Mouse (Mus musculus): ENCODE measurements at regions not wholly inside any gene's neighbourhood (a gene's known extent, or its start where the extent isn't known, plus 50 kb on each side); places are given as distances from the start of the nearest gene placed in this dataset.

DNA sequence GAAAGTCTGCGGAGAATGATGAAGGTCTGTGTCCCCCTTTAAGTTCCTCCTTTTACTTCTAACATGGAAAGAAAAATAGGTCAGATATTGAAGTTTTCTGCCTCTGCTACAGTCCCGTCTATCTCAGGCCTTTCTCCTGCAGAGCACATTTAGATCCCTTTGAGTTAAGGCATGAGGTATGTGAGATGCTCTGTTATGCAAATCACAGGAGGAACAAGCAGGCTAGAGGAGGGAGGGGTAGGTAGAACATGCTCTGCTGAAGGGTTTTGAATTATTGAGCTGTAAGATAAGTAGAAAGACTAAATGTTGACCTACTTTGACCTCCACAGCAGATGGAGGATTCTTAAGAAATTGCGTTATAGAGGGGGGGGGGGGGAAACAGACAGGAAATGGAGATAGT is 228.4 kb upstream of the Ldb2 start:
- no peak for DNase-seq

DNA sequence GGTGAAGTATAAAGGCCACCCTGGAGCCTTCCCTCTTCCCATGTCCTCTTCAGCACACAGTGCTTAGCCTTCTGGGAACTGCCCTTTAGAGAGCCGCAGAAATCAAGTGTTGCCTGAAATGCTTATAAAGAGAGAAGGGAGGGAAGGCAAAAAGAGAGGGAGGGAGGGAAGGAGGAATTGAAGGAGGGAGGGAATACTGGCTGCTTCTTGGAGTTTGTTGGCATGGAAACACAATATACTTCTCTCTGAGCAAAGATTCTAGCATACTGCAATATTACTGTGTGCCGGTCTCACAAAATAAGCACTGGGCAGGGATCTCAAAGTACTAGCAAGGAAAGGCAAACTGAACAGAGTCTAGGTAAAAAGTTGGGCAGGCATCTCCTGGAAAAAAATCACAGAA is 225.9 kb upstream of the Ldb2 start:
- DNase-seq: no peak

DNA sequence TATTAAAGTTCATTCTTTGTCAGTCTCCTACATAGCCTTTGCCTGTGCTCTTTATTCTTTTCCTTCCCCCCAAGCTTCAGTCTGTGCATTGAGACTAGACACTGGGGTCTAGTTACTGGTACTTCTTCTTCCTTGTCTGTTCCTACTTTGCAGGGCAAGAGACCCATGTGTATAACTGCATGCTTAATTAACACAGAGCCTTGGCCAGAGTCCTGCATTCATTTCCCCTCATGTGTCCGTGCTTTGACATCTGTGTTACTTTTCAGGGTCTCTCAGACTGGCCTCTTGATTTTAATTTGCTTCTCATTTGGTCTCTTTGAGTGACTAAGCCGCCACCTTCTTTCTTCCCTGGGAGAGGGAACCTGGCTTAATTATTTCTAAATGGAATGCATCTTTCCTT is 208.4 kb upstream of the Ldb2 start:
- DNase-seq: no peak

DNA sequence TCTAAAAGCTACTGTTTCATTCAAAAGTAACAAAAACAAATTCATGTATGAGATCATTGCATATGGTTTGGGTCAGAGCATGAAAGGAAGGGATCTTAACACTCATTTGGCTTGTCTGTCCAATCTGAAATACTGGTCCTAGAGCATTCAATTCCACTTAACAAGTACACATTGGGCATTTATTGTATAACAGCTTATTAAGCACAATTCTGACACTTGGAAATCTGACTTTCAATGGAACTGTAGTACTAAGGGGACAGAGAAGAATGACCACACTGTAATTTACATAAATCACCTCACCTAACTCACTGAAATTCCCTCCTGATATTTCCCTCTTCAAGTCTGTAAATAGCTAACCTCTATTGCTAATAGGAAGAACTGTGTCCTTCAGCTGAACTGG is 201.5 kb upstream of the Ldb2 start:
- no peak for DNase-seq

DNA sequence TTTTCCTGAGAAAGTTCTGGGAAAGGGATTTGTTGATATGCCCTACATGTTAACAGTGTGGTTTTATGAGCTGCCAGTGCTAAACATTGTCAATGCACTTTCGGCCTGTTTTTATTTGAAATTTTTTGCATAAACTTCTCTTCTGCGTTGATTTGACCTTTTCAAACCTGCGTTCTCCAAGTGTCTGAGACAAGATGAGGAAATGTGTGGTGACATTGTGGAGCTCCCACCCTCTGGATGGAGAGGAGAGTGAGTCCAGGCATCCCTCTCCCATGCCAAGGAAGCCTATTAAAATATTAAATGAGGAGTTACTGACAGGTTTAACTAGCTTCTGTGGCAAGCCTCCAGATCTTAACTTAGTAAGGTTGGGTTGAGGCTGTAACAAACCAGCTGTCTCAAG is 199.6 kb upstream of the Ldb2 start:
- no peak for DNase-seq

DNA sequence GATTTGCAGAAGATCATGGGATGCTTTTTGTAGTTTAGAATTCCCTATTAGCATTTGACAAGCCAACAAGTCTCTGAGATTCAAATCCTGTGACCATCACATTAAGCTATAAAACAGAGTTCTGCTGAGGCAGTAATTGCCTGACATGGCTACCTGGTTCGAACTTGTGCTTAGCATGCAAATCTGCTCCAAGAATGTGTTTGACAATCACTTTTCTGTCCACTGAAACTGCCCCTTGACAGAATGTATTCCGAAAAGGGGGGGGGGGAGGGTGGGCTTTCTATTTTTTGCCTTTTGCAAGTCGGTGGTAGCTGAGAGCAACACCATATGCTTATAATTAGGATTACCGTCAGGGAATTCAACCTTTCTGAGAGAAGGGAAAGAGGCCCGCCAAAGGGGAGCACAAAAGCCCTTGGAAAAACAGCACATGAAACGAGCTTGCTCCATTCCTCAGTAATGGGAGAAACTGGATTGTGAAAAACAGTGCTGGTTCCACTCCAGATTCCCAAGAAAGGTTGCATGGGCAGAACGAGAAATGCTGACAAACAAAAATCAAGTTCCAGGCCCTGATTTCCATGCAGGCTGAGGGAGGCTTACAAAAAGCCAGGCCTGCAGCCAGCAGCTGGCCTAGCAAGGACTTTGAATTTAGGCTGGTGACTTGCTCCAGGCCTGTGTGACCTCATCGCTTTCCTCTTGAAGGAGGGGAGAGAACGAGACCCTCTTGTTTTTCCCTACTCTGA is 176.1 kb upstream of the Ldb2 start:
- peak; percentile 1 to 6 for DNase-seq

DNA sequence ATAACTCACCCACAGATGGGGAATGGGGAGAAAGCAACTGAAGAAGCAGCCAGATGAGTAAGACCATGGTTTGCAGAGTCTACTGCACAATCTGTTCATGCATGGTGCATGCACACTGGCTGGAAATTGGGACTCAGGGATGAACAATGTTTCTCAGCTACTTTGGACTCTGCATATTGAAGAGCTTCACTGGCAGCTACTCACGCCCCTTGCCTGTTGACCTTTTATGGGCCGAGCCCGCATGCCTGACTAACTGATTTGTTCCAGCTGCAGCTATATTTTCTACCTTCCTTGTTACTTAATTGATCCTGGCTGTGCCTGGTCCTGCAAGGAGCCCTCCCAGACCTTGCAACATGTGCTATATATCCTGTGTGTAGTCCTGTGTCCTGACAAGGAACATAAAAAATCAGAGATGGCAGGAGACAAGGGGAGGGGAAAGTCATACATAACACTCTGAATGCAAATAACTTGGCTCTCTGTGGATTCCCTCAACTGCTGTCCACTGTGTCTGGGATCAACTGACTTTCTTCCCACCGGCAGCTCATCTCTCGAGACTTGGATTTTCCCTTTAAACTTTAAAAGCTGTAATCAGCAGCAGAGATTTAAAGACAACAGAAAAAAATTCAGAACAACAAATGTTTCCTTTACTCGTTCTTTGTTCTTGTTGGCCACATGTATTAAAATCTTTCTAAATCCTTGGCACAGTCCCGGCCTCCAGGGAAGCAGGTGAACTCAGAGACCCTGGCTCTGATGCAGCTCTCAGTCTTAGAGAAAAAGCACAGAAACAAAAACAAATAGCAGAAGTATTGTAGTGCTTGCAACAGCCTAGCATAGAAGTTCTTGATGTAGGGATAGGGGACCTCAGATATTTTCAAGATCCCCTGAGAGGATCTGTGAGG is 143.8 kb upstream of the Ldb2 start:
- DNase-seq: peak in 1 of 2 experiments; percentile 3

DNA sequence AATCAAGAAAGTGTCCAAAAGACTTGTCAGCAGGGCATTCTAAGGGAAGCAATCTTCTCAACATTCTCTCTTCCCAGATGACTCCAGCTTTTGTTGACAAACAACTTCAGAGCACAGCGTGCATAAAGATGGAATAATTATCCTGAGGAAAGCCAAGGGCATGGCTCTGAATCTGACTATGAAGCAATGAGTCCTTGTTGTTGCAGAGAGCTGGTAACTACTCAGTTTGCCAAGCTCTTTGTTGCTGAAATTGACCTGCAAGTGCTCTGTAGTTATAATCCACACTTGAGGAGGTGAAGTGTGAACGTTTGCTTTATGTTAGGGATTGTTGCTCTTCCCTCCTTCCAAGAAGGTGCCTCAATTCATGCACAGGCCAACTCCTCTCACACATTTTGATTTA is 143.1 kb upstream of the Ldb2 start:
- DNase-seq: no peak

DNA sequence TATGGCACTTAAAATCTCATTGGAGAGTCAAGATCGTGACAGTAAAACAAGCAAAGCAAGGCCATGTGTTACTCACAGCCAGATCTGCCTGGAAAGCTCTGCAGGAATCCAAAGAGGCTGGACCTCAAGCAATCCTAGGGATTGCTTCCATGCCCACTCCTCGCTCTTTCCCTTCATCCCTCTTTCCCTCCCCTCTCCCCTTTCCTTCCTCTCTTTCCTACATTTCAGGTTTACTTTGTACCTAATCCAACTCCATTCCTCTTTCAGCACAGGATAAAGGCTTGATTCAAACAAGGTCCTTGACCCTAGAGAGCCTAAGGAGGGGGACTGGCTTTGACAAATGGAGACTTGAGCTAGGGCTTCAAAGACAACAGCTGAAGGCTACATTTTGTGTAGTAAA is 126.0 kb upstream of the Ldb2 start:
- no peak for DNase-seq

DNA sequence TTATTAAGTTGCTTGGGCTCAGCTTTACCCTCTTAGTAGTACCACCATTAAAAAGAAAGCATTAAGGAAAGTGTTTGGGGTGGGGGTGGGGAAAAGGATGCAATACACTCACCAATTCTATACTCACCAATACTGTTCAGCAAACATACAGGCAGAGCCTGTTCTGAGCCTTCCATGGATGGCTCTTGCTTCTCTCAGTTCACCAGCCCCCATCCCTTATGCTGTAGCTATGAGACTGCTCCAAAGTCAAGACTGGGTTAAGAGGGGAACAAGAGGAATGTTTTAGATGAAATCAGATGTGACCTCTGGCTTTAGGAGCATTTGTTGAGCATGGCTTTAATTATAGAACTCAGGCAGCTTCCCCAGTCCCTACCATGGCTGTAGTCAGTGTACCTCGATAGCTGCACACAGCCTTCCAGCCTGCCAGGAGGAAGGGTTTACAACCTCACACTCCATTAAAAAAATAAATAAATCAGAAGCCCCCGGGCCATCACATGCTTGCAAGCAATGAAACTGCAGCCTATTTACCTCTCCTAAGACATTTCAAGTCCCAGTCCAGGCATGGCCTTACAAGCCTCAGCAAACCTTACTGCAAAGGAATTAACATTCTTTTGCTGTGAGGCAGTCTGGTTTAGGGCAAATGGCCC is 122.8 kb upstream of the Ldb2 start:
- DNase-seq: no peak

DNA sequence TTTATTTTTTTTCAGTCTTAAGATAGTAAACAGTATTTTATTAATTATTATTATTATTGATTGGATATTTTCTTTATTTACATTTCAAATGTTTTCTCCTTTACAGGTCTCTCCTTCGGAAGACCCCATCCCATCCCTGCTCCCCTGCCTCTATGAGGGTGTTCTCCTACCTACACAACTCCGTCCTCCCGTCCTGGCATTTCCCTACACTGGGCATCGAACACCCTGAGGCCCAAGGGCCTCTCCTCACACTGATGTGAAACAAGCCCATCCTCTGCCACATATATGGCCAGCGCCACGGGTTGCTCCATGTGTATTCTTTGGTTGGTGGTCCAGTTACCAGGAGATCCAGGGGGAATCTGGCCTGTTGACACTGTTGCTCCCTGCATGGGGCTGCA is 118.3 kb upstream of the Ldb2 start:
- no peak for DNase-seq

DNA sequence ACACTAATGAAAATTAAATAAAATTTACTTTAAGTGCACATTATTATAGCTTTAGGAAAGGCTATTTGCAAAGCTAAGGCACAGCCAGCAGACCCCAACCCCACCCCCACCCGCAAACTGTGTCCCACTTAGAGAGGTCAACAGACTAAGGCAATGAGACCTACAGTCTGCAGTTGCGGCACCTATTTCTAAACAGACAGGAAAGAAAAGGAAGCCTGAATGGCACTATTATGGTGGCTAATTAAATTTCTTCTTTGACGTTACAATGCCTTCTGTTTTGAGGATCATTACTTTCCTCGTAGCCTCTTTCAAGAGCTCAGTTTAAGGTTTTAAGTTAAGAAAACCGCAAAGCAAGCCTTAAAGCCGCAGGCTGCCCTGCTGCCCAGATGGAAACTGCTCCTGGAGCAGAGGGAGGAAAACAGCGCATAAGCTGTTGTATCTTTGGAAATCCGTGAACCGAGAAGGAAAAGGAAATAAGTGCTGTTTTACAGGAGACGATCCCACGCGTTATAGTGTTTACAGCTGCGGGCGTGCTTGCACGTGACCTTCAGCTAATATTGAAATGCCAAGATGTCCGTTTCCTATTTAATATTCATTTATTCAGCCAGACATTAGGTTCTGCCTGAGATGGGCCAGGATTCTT is 117.8 kb upstream of the Ldb2 start:
- DNase-seq: no peak

DNA sequence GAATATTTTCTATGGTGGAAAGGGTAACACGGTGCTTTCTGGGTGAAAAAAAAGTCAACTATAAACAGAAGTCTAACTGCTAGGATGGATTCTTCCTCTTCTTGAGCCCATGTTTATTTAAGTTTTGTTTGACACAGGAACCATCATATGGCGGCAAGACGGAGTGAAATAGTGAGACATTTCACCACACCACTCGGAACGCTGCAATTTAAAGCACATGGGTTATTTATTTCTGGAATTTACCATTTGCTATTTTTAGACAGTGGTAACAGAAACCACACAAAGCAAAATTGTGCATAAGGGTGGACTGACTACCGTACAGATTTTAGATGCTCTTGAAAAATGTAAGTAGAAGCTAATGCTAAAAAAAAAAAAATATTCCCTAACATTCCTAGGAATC is 103.1 kb upstream of the Ldb2 start:
- no peak for DNase-seq

DNA sequence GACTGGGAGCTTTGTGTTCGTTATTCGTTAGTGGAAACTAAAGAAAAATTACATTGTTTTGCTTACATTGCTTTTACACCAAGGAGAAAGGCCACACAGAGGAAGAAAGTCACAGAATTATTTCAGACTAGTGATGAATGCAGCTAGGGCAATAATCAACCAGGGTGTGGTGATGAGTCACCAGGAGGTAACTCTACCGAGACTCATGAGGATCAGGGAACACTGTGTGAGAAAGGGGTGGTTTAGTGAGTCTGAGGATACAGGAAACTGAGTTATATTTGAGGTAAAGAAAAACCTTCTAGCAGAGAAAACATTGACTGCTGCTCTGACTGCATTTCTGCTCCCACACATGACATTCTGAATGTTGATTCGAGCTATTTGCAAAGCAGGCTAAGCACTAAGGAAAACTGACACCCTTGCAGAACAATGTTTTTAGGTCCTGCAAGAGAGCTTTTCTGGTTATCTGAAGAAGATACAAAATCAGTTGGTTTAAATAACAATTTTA is 87.1 kb upstream of the Ldb2 start:
- no peak for DNase-seq

DNA sequence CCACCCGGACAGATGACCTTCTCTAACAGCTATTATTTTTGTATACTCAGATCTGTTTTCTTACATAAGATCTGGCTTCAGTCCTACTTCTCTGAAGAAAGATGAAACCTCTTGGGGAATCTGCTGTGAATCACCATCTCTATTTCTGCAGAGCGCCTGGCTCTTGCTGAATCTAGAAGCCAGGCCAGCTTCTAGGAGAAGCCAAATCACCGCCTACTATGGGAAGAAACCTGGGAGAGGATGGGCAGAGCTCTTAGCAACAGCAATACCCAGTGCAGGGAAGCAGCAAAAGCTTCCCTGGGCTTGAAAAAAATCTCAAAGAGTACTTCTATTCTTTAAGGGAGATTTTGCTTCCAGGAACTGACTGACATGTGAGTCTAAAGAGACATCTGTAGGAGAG is 77.5 kb upstream of the Ldb2 start:
- peak; percentile 67 to 72 for DNase-seq

DNA sequence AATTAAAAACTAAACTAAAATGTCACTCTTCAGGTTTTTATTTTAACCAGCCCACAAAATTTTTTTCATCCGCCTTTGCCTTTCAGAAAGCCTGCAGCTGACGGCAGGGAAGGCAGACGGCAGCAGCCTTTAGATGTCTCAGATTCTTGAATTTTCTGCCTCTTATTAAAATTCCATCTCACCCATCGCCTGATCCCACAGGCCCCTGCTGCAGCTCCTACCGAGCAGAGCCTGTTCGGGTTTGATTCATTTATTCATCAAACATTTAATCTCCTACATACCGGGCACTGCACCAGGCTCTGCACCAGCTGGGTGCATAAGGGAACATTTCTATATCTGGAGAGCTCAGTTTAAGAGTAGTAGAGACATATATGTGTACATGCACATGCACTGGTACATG is 72.8 kb upstream of the Ldb2 start:
- no peak for DNase-seq

DNA sequence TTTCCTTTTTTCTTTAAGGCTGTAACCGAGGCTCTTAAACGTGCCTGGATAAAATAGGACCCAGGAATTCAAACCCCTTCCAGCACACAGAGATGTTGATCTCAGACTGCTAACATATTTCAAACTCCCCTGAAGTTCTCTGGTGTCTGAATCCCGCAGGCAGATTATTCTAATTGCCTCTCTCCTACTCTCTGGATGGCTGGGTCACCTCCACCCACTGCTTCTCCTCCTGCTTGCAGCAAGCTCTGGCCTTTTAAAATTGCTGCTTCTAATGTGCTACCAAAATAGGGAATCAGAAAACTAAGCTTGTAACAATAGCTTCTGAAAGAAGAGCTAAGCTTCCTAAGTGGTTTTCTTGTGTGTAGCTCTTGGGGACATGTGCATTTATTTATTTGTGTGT is 64.4 kb upstream of the Ldb2 start:
- DNase-seq: no peak

DNA sequence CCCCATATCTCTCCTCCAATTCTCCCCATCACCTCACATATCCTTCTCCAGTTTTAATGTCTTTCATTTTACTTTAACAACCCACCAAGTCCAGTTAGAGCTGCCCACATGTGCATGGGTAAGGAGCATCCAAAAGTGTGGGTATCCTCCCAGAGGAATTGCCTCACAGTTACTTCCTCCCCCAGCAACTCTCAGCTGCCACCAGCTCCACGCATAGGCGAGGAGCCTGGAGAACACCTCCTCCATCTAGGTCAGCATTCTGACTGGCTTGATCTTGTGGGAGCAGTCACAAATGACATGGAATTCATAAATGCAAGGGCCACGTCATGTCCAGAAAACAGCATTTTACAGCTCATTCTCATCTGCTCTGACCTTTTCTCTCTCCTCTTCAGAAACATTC is 63.9 kb upstream of the Ldb2 start:
- no peak for DNase-seq

DNA sequence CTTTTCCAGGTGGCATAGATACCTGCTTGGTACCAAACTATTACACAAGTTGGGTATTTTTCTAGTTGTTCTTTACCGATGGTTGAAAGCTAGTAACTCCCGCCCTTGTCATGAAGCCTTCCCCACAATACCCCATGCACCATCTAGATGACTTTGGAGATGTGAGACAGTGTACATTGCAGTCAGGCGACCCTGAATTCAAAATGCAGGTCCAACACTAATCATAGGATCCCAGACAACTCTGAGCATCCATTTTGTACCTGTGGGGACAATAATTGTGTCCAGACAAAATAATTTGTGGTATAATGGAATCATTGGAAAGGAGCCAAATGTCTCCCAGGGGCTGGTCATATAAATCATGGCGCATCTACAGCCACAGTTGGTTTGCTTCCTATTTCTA is 54.7 kb upstream of the Ldb2 start:
- no peak for DNase-seq
